Mouse (Mus musculus): ENCODE measurements at regions not wholly inside any gene's neighbourhood (a gene's known extent, or its start where the extent isn't known, plus 50 kb on each side); places are given as distances from the start of the nearest gene placed in this dataset.

- no peaks in the 10 kb centered on the region for H3K36me3 ChIP-seq (ENCODE audit: control insufficient read depth, insufficient read depth)
- H3K4me3 ChIP-seq: no peak overlapping the region
- H3K4me2 ChIP-seq (ENCODE audit: low read depth): no peak overlapping the region
- no peaks in the 10 kb centered on the region for H3K79me2 ChIP-seq (ENCODE audit: control insufficient read depth, insufficient read depth)
- no peaks in the 10 kb centered on the region for H3K27me3 ChIP-seq (ENCODE audit: control insufficient read depth, insufficient read depth, insufficient read length)
- no peak for TF ChIP-seq MYOG (IDR thresholded peaks at IDR 0.05; ENCODE audit: control insufficient read depth in 1 of 3, insufficient read depth in 1 of 3, insufficient read length in 2 of 3, low read depth in 2 of 3)
- TF ChIP-seq REST (IDR thresholded peaks at IDR 0.05; ENCODE audit: insufficient read depth, insufficient read length): no peak
- no peak for TF ChIP-seq TCF12 (IDR thresholded peaks at IDR 0.05; ENCODE audit: insufficient read depth, poor library complexity, severe bottlenecking)
- no peak for TF ChIP-seq MYOD1 (IDR thresholded peaks at IDR 0.05; ENCODE audit: control insufficient read depth in 1 of 3, insufficient read length in 2 of 3, low read depth in 2 of 3)
- no peak for TF ChIP-seq TCF3 (IDR thresholded peaks at IDR 0.05; ENCODE audit: insufficient read length, low read depth)
- no peak for TF ChIP-seq SRF (IDR thresholded peaks at IDR 0.05; ENCODE audit: control insufficient read depth, insufficient read length, low read depth)
- TF ChIP-seq E2F4 (IDR thresholded peaks at IDR 0.05; ENCODE audit: insufficient read depth): no peak
- TF ChIP-seq USF1 (IDR thresholded peaks at IDR 0.05; ENCODE audit: low read depth): no peak
- no peak overlapping the region for H3ac ChIP-seq (ENCODE audit: control insufficient read depth, insufficient read length)
These were observed 378.7 kb downstream of the 1810013L24Rik start for GRCm38 (mm10) chr16:9208602-9209001.

GRCm38 (mm10) chr16:9211485-9211884, 381.6 kb downstream of the 1810013L24Rik start:
- H3ac ChIP-seq (ENCODE audit: control insufficient read depth, insufficient read length): no peak overlapping the region
- H3K79me2 ChIP-seq (ENCODE audit: control insufficient read depth, insufficient read depth): no peaks in the 10 kb centered on the region
- H3K4me2 ChIP-seq (ENCODE audit: low read depth): peak overlapping the region; percentile 27
- H3K4me3 ChIP-seq: no peak overlapping the region
- no peaks in the 10 kb centered on the region for H3K27me3 ChIP-seq (ENCODE audit: control insufficient read depth, insufficient read depth, insufficient read length)
- no peak for TF ChIP-seq MYOG (IDR thresholded peaks at IDR 0.05; ENCODE audit: control insufficient read depth in 1 of 3, insufficient read depth in 1 of 3, insufficient read length in 2 of 3, low read depth in 2 of 3)
- no peak for TF ChIP-seq SRF (IDR thresholded peaks at IDR 0.05; ENCODE audit: control insufficient read depth, insufficient read length, low read depth)
- TF ChIP-seq MAX (IDR thresholded peaks at IDR 0.05; ENCODE audit: low read depth): no peak
- TF ChIP-seq CEBPB (IDR thresholded peaks at IDR 0.05; ENCODE audit: insufficient read depth, poor library complexity, severe bottlenecking): no peak
- no peak for TF ChIP-seq USF1 (IDR thresholded peaks at IDR 0.05; ENCODE audit: low read depth)
- TF ChIP-seq REST (IDR thresholded peaks at IDR 0.05; ENCODE audit: insufficient read depth, insufficient read length): no peak
- TF ChIP-seq MYOD1 (IDR thresholded peaks at IDR 0.05; ENCODE audit: control insufficient read depth in 1 of 3, insufficient read length in 2 of 3, low read depth in 2 of 3): no peak
- TF ChIP-seq E2F4 (IDR thresholded peaks at IDR 0.05; ENCODE audit: insufficient read depth): no peak
- no peak for TF ChIP-seq TCF12 (IDR thresholded peaks at IDR 0.05; ENCODE audit: insufficient read depth, poor library complexity, severe bottlenecking)
- no peak for TF ChIP-seq POLR2AphosphoS2 (IDR thresholded peaks at IDR 0.05; ENCODE audit: insufficient read length, low read depth)
- TF ChIP-seq TCF3 (IDR thresholded peaks at IDR 0.05; ENCODE audit: insufficient read length, low read depth): no peak
- TF ChIP-seq POLR2A (IDR thresholded peaks at IDR 0.05; ENCODE audit: insufficient read length, low read depth): no peak
- no peaks in the 10 kb centered on the region for H3K36me3 ChIP-seq (ENCODE audit: control insufficient read depth, insufficient read depth)

GRCm38 (mm10) chr16:9215131-9215530, 385.2 kb downstream of the 1810013L24Rik start:
- no peaks in the 10 kb centered on the region for H3K79me2 ChIP-seq (ENCODE audit: control insufficient read depth, insufficient read depth)
- no peaks in the 10 kb centered on the region for H3K27me3 ChIP-seq (ENCODE audit: control insufficient read depth, insufficient read depth, insufficient read length)
- H3ac ChIP-seq (ENCODE audit: control insufficient read depth, insufficient read length): no peak overlapping the region
- H3K36me3 ChIP-seq (ENCODE audit: control insufficient read depth, insufficient read depth): no peaks in the 10 kb centered on the region
- no peak overlapping the region for H3K4me3 ChIP-seq
- H3K4me2 ChIP-seq (ENCODE audit: low read depth): no peak overlapping the region
- TF ChIP-seq SRF (IDR thresholded peaks at IDR 0.05; ENCODE audit: control insufficient read depth, insufficient read length, low read depth): no peak
- no peak for TF ChIP-seq MYOD1 (IDR thresholded peaks at IDR 0.05; ENCODE audit: control insufficient read depth in 1 of 3, insufficient read length in 2 of 3, low read depth in 2 of 3)
- no peak for TF ChIP-seq TCF3 (IDR thresholded peaks at IDR 0.05; ENCODE audit: insufficient read length, low read depth)
- TF ChIP-seq POLR2A (IDR thresholded peaks at IDR 0.05; ENCODE audit: insufficient read length, low read depth): no peak
- TF ChIP-seq CEBPB (IDR thresholded peaks at IDR 0.05; ENCODE audit: insufficient read depth, poor library complexity, severe bottlenecking): no peak
- no peak for TF ChIP-seq USF1 (IDR thresholded peaks at IDR 0.05; ENCODE audit: low read depth)
- no peak for TF ChIP-seq POLR2AphosphoS2 (IDR thresholded peaks at IDR 0.05; ENCODE audit: insufficient read length, low read depth)
- no peak for TF ChIP-seq E2F4 (IDR thresholded peaks at IDR 0.05; ENCODE audit: insufficient read depth)
- no peak for TF ChIP-seq TCF12 (IDR thresholded peaks at IDR 0.05; ENCODE audit: insufficient read depth, poor library complexity, severe bottlenecking)
- no peak for TF ChIP-seq MAX (IDR thresholded peaks at IDR 0.05; ENCODE audit: low read depth)
- no peak for TF ChIP-seq REST (IDR thresholded peaks at IDR 0.05; ENCODE audit: insufficient read depth, insufficient read length)
- TF ChIP-seq MYOG (IDR thresholded peaks at IDR 0.05; ENCODE audit: control insufficient read depth in 1 of 3, insufficient read depth in 1 of 3, insufficient read length in 2 of 3, low read depth in 2 of 3): no peak

- Histone ChIP-seq H3K27me3 (ENCODE audit: control insufficient read depth, insufficient read depth, insufficient read length) (no peaks in the 10 kb centered on the region), H3ac (ENCODE audit: control insufficient read depth, insufficient read length) (no peak overlapping the region), H3K4me3 (no peak overlapping the region), H3K4me2 (ENCODE audit: low read depth) (no peak overlapping the region), H3K79me2 (ENCODE audit: control insufficient read depth, insufficient read depth) (no peaks in the 10 kb centered on the region), H3K36me3 (ENCODE audit: control insufficient read depth, insufficient read depth) (no peaks in the 10 kb centered on the region)
- TF ChIP-seq POLR2AphosphoS2 (IDR thresholded peaks at IDR 0.05; ENCODE audit: insufficient read length, low read depth) (no peak), REST (IDR thresholded peaks at IDR 0.05; ENCODE audit: insufficient read depth, insufficient read length) (no peak), MYOG (IDR thresholded peaks at IDR 0.05; ENCODE audit: control insufficient read depth in 1 of 3, insufficient read depth in 1 of 3, insufficient read length in 2 of 3, low read depth in 2 of 3) (no peak), TCF12 (IDR thresholded peaks at IDR 0.05; ENCODE audit: insufficient read depth, poor library complexity, severe bottlenecking) (no peak), SRF (IDR thresholded peaks at IDR 0.05; ENCODE audit: control insufficient read depth, insufficient read length, low read depth) (no peak), TCF3 (IDR thresholded peaks at IDR 0.05; ENCODE audit: insufficient read length, low read depth) (no peak), CEBPB (IDR thresholded peaks at IDR 0.05; ENCODE audit: insufficient read depth, poor library complexity, severe bottlenecking) (no peak), MAX (IDR thresholded peaks at IDR 0.05; ENCODE audit: low read depth) (no peak), POLR2A (IDR thresholded peaks at IDR 0.05; ENCODE audit: insufficient read length, low read depth) (no peak), USF1 (IDR thresholded peaks at IDR 0.05; ENCODE audit: low read depth) (no peak)
These were observed 387.5 kb downstream of the 1810013L24Rik start for GRCm38 (mm10) chr16:9217361-9217760.

All from myocyte (in vitro differentiated cells).